Mouse (Mus musculus) C2C12 (cell line): ENCODE results near the gene Nt5e. TPM values are rescaled to one million over a fixed set of nuclear protein-coding genes. Genes with fewer than 3 reads are reported as not detected.

Experiments used
- H3K27me3 ChIP-seq: one replicate; pipeline ENCODE4 v1.6.1; 2011; ENCODE audit not compliant: control insufficient read depth, insufficient read depth, insufficient read length
- H3K36me3 ChIP-seq: one replicate; pipeline ENCODE4 v1.6.1; 2011; ENCODE audit not compliant: control insufficient read depth, insufficient read depth
- H3K4me3 ChIP-seq: one replicate; pipeline ENCODE4 v1.5.1; 2011; ENCODE audit warnings: mild to moderate bottlenecking, control low read depth; ENCODE audit not compliant: poor library complexity, insufficient read depth, severe bottlenecking
- H3K79me2 ChIP-seq: one replicate; pipeline ENCODE4 v1.6.1; 2011; ENCODE audit not compliant: control insufficient read depth, insufficient read depth
- H3K79me3 ChIP-seq: one replicate; pipeline ENCODE4 v1.6.1; 2011; ENCODE audit warnings: low read depth, control low read depth
- H3ac ChIP-seq: one replicate; pipeline ENCODE3; 2011; ENCODE audit warnings: low read depth; ENCODE audit not compliant: control insufficient read depth, insufficient read length
- CEBPB ChIP-seq: IDR thresholded peaks from one replicate; pipeline ENCODE4 v1.6.1; 2011; ENCODE audit warnings: low read depth, mild to moderate bottlenecking, control low read depth, moderate library complexity
- CTCF ChIP-seq: IDR thresholded peaks from one replicate; pipeline ENCODE4 v1.5.1; 2011; ENCODE audit not compliant: control insufficient read depth, insufficient read depth, insufficient read length
- FOSL1 ChIP-seq: IDR thresholded peaks from one replicate; pipeline ENCODE4 v1.8.0; 2011; ENCODE audit warnings: mild to moderate bottlenecking, low read length; ENCODE audit not compliant: poor library complexity, insufficient read depth, severe bottlenecking
- MAX ChIP-seq: IDR thresholded peaks from one replicate; pipeline ENCODE4 v1.6.1; 2011; ENCODE audit warnings: mild to moderate bottlenecking, control low read depth
- MYOD1 ChIP-seq: IDR thresholded peaks from one replicate; pipeline ENCODE4 v1.6.1; 2011; ENCODE audit warnings: low read depth; ENCODE audit not compliant: control insufficient read depth, insufficient read length
- MYOG ChIP-seq: IDR thresholded peaks from one replicate; pipeline ENCODE4 v1.6.1; 2011; ENCODE audit not compliant: control insufficient read depth, insufficient read length; ENCODE audit errors: extremely low read depth
- USF1 ChIP-seq: IDR thresholded peaks from one replicate; pipeline ENCODE4 v1.6.1; 2011; ENCODE audit warnings: low read depth, mild to moderate bottlenecking, control low read depth, moderate library complexity
- polyA plus RNA-seq: library from polyadenylated mRNA; unstranded; fragments of >200 nt; fragmentation: generic; extraction: Trizol; gene quantifications from one replicate; pipeline ENCODE4 v1.2.1, GENCODE M21; 2012; ENCODE audit warnings: missing spikeins

The Nt5e gene
- polyA plus RNA-seq, 1 experiment: 0.34 TPM

GRCm38 (mm10) chr9:88398461-88398860 lies 71.5 kb downstream of the Nt5e start:
- Histone ChIP-seq H3K27me3 (no peaks in the 10 kb centered on the region), H3K79me3 (no peaks in the 10 kb centered on the region)

GRCm38 (mm10) chr9:88404088-88404487 lies 77.1 kb downstream of the Nt5e start:
- peaks cover 14% of the 10 kb centered on the region for H3K36me3 ChIP-seq
- H3K79me3 ChIP-seq: no peaks in the 10 kb centered on the region
- H3K27me3 ChIP-seq: no peaks in the 10 kb centered on the region
- H3K4me3 ChIP-seq: no peak overlapping the region
- no peak for TF ChIP-seq MAX
- no peak for TF ChIP-seq CTCF
- no peak for TF ChIP-seq MYOG
- TF ChIP-seq MYOD1: no peak
- TF ChIP-seq CEBPB: no peak
- no peak for TF ChIP-seq USF1
- TF ChIP-seq FOSL1: no peak
- no peaks in the 10 kb centered on the region for H3K79me2 ChIP-seq
- no peak overlapping the region for H3ac ChIP-seq

More at GRCm38 (mm10) chr9:88398461-88398860, 71.5 kb downstream of the Nt5e start:
- no peak overlapping the region for H3K4me3 ChIP-seq
- peaks cover 3% of the 10 kb centered on the region for H3K36me3 ChIP-seq
- no peaks in the 10 kb centered on the region for H3K79me2 ChIP-seq
- no peak overlapping the region for H3ac ChIP-seq
- TF ChIP-seq CTCF (no peak), MYOD1 (no peak), USF1 (no peak), MYOG (no peak), MAX (no peak), FOSL1 (no peak), CEBPB (no peak)

GRCm38 (mm10) chr9:88404515-88404914 lies 77.5 kb downstream of the Nt5e start:
- H3ac ChIP-seq: no peak overlapping the region
- no peak overlapping the region for H3K4me3 ChIP-seq
- TF ChIP-seq CTCF (no peak), MYOD1 (no peak), USF1 (no peak), CEBPB (no peak), MAX (no peak), MYOG (no peak), FOSL1 (no peak)
- H3K36me3 ChIP-seq: peaks cover 16% of the 10 kb centered on the region
- H3K79me3 ChIP-seq: no peaks in the 10 kb centered on the region
- H3K27me3 ChIP-seq: no peaks in the 10 kb centered on the region
- no peaks in the 10 kb centered on the region for H3K79me2 ChIP-seq

- Histone ChIP-seq H3ac (no peak overlapping the region), H3K4me3 (no peak overlapping the region), H3K27me3 (no peaks in the 10 kb centered on the region), H3K36me3 (peaks cover 9% of the 10 kb centered on the region), H3K79me2 (no peaks in the 10 kb centered on the region), H3K79me3 (no peaks in the 10 kb centered on the region)
- no peak for TF ChIP-seq MYOD1
- no peak for TF ChIP-seq MYOG
- no peak for TF ChIP-seq CEBPB
- no peak for TF ChIP-seq USF1
- TF ChIP-seq FOSL1: no peak
- no peak for TF ChIP-seq MAX
- no peak for TF ChIP-seq CTCF
Measured at GRCm38 (mm10) chr9:88409978-88410377, 83.0 kb downstream of the Nt5e start.

- Histone ChIP-seq H3K36me3 (peaks cover 26% of the 10 kb centered on the region), H3K27me3 (no peaks in the 10 kb centered on the region), H3K79me3 (no peaks in the 10 kb centered on the region), H3K79me2 (no peaks in the 10 kb centered on the region), H3K4me3 (no peak overlapping the region), H3ac (no peak overlapping the region)
- TF ChIP-seq USF1: no peak
- TF ChIP-seq CTCF: no peak
- TF ChIP-seq CEBPB: no peak
- TF ChIP-seq MYOD1: no peak
- no peak for TF ChIP-seq MAX
- no peak for TF ChIP-seq FOSL1
- TF ChIP-seq MYOG: no peak
Measured at GRCm38 (mm10) chr9:88416752-88417151, 89.8 kb downstream of the Nt5e start.

Other genes with a start within 250 kb of the Nt5e start
- 6.6 TPM for gene Snx14, start 111.8 kb downstream of the Nt5e start, polyA plus RNA-seq
- not detected for gene Gm20537, start 129.4 kb downstream of the Nt5e start, polyA plus RNA-seq
- 66.9 TPM for gene Syncrip, start 155.4 kb downstream of the Nt5e start, polyA plus RNA-seq
- 1.5 TPM for gene Zfp949, start 220.8 kb downstream of the Nt5e start, polyA plus RNA-seq